Mouse (Mus musculus) brain, embryonic 14.5 days (tissue): ENCODE data around the gene Mthfd1l.

Experiments
- CTCF ChIP-seq: fragments of 200-500 bp; IDR thresholded peaks from 2 replicates; pipeline ENCODE4 v1.5.1; 2012; ENCODE audit warnings: inconsistent platforms, mild to moderate bottlenecking, moderate library complexity, borderline replicate concordance; ENCODE audit not compliant: insufficient read depth, insufficient read length; ENCODE audit errors: extremely low read depth
- POLR2A ChIP-seq: fragments of 200-500 bp; IDR thresholded peaks from 2 replicates; pipeline ENCODE4 v1.6.1; 2012; ENCODE audit warnings: mild to moderate bottlenecking, inconsistent platforms, borderline replicate concordance; ENCODE audit not compliant: poor library complexity, insufficient read depth, insufficient read length, severe bottlenecking; ENCODE audit errors: extremely low read depth

GRCm38 (mm10) chr10:4141689-4142088, 168.8 kb downstream of the Mthfd1l start:
- TF ChIP-seq CTCF (no peak), POLR2A (no peak)
